Mouse (Mus musculus) Patski (cell line): Measurements from ENCODE around the gene Trim14. TPM values are rescaled to one million over a fixed set of nuclear protein-coding genes. Genes with fewer than 3 reads are reported as not detected.

Source experiments
- ATAC-seq: fragments of 100-300 bp; one replicate; pipeline ENCODE4 v1.8.0; 2021
- CTCF ChIA-PET: fragments of 350-600 bp; sonication (Branson Sonifier 250); formaldehyde crosslinking; loops from one replicate; lab custom pipeline; 2022; ENCODE audit warnings: inconsistent platforms; lab: Charles Lee
- POLR2A ChIA-PET: fragments of 350-600 bp; sonication (Branson Sonifier 250); formaldehyde crosslinking; loops from one replicate; lab custom pipeline; 2022; ENCODE audit warnings: antibody characterized with exemption, inconsistent platforms; lab: Charles Lee
- DNase-seq: peaks from one replicate; pipeline ENCODE4 v3.0.0-alpha.2; 2011; ENCODE audit warnings: low read depth, low spot score
- H3K27me3 ChIP-seq: fragments of 371-371 bp; one replicate; pipeline ENCODE4 v1.5.1; 2021
- CTCF ChIP-seq: fragments of 100-300 bp; IDR thresholded peaks from one replicate; pipeline ENCODE4 v1.5.1; 2021
- in situ Hi-C: fragments of 300-500 bp; cut with MboI; formaldehyde crosslinking; loops from 3 replicates; pipeline ENCODE4 v1.11.1; 2018; ENCODE audit warnings: low pct_unique_long_range_greater_than_20kb, mixed read lengths
- polyA plus RNA-seq: library from polyadenylated mRNA; unstranded; gene quantifications from one replicate; pipeline ENCODE4 v1.2.3, GENCODE M21; 2021

Gene Trim14
- polyA plus RNA-seq, 1 experiment from 2014 or later = 0.44 TPM

DNA sequence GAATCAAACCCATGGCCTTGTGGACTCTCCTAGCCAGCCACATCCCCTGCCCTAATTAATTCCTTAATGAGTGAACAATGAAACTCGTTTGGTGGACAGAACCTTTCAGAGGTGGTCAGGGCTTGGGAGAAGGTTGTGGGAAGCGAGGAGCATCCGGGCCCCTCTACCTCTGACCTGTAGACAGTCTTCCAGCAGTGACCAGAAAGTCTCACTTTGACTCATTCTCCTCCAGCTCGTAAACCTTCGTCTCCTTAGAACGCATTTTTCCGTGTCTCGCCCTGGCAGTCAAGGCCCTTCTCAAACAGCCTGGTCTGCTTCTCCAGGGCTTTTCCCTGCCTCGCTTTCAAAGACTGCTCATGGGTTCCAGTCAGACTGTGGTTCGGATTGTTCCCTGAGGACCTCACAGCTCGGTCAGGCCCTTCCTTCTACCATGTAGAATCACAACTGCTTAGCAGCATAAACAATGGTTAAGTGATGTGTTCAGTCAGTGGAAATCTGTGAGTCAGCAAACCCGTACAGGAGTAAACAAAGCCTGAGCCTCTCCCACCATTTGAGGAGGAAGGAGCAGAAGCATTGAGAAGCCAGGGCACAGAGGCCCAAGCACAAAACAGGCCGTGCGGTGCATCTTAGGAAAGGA lies 24.2 kb upstream of the Trim14 start:
- ChIA-PET POLR2A (no interaction called here), CTCF (no interaction called here)
- DNase-seq (peak; percentile 25), ATAC-seq (no peak)
- no peak for TF ChIP-seq CTCF
- in situ Hi-C loops = no loop called here
- H3K27me3 ChIP-seq = no peaks in the 10 kb centered on the region

DNA sequence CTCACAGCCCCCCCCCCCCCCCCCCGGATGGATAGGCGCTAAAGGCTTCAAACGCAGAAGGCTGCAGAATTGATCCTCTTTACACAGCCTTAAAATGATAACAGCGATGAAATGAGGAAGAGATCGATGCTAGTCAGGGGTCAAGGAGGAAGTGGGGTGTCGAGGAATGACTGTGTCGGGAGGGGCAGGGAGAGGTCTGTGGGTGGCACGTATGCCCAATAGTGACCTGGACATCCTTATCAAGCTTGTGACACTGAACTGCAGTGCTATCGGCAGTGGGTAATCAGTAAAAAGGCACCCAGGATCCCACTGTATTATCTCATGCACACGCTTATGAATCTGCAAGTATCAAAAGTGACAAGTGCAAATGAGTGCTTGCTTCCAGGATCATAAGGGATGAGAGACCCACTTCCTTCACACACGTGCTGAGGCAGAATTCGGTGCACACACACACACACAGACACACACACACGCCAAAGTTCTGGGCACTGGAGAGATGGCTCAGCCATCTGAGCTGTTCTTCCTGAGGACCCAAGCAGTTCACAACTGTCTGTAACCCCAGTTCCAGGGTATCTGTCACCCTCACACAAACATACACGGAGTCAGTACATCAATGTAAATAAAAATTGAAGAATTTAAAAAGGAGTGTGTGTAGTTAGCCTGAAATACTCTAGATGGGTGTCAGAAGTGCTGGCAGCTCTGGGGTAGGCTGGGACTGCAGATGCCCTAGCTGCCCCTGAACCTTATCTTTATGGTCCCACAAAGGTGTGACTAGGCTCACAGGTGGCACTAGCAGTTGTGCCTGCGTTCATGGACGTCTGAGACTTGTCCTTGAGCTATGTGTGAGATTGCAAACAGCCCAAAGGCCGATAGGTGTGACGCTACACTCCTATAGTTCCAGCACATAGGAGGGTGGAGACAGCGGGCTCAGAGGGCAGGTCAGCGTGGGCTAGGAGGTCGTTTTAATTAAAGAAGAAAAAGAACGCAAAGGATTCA lies 23.0 kb upstream of the Trim14 start:
- ChIA-PET CTCF (interaction anchor here (1.0 kb wide), 1 partner anchor 35 kb away, joined by 3 read pairs; no protein-coding TSS in a partner anchor), POLR2A (no interaction called here)
- DNase-seq (no peak), ATAC-seq (no peak)
- in situ Hi-C loops = loop anchor here (5.0 kb wide), 1 partner anchor 38 kb away; no protein-coding TSS in a partner anchor
- no peak for TF ChIP-seq CTCF
- H3K27me3 ChIP-seq = no peaks in the 10 kb centered on the region

DNA sequence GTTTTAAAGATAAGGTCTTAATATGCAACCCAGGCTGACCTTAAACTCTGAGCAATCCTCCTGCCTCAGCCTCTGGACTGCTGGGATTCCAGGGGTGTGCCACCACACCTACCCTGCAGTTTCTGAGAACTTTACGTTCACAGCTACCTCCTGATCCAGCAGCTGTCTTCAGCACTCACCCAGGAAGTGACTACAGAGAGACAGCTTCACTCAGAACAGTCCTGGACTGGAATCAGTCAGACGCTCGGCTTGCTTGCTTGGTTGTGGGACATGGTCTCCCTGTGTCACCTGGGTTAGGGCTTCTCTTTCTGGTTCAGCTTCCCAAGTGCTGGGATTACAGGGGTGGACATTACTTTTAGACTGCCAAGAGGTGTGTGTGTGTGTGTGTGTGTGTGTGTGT lies 21.0 kb upstream of the Trim14 start:
- DNase-seq (no peak), ATAC-seq (no peak)
- H3K27me3 ChIP-seq = no peaks in the 10 kb centered on the region
- in situ Hi-C loops = loop anchor here (5.0 kb wide), 1 partner anchor 40 kb away; no protein-coding TSS in a partner anchor
- CTCF ChIA-PET = no interaction called here
- no peak for TF ChIP-seq CTCF
- POLR2A ChIA-PET = no interaction called here

DNA sequence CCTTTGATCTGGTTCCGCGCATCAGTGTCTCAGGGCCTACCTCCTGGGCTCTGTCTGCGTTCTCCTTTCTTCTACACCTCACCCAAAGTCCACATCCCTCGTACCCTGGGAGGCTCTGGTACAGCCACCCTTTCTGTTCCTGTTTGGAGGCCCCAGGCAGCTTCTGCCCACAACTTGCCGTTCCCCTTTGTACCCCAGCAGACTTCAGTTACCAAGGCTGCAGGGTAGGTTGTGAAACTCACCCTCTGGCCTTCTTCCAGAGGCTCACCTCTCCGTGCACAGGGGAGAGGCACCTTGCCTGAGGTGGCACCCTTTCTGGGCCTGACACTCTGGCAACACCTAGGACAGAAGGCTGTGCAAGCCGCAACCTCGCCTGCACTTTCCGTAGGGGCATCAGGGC lies 19.8 kb upstream of the Trim14 start:
- DNase-seq (no peak), ATAC-seq (no peak)
- no peak for TF ChIP-seq CTCF
- POLR2A ChIA-PET = no interaction called here
- in situ Hi-C loops = loop anchor here (5.0 kb wide), 1 partner anchor 42 kb away; no protein-coding TSS in a partner anchor
- H3K27me3 ChIP-seq = no peaks in the 10 kb centered on the region
- CTCF ChIA-PET = no interaction called here

DNA sequence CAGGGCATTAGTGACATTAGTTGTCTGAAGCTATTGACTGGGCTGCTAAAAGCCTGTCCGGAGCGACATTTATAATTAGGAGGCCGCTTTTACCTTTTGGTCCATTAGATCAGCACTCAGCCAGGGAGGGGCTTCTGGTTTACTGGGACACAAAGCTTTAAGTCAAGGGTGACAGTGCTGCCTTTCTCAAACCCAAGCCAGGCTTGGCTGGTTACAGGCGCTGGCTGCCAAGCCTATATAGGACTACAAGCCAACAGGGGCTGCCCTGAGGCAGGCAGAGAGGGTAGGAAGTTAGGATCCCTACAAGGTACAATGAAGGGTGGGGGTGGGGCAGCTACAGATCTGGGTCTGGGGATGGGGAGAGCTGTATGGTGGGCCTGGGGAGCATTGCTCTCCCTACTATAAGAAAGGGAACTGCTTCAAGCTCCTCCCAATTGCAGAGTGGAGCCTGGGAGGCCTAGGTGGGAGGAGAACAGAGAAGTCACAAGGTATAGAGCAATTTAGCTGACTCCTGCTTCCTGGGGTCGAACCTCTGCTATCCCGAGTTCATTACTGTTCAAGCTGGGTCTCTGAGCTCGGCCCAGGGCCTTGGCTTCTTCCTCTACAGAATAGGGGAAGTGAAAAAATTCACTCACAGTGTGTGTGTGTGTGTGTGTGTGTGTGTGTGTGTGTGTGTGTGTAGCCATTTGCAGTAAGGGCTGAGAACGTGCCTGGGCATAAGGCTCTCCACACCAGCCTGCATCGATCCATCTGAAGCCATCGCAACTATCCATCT lies 18.5 kb upstream of the Trim14 start:
- CTCF ChIA-PET = no interaction called here
- in situ Hi-C loops = loop anchor here (5.0 kb wide), 1 partner anchor 43 kb away; no protein-coding TSS in a partner anchor
- no peak for DNase-seq
- no peak for ATAC-seq
- TF ChIP-seq CTCF = no peak
- POLR2A ChIA-PET = interaction anchor here (0.7 kb wide), 1 partner anchor 52 kb away, joined by 6 read pairs; no protein-coding TSS in a partner anchor
- H3K27me3 ChIP-seq = no peaks in the 10 kb centered on the region

DNA sequence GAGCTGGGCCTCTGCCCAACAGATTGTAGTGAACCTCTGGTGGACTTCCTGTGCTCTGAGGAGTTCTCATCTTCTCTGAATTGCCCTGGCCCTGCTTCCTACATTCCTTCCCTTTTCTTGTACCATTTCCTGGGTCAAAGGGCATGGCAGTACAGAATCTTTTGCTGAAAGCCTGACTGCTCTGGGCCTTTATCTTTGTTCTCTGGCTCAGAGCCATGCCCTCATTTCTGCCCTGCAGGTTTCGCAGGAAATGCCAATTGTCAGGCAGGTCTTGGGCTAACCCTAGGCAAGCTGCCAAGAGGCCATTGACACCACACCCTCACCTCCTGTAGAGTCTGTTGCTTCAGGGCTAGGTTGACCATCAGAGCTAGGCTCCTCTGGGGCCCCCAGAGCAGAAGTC lies 17.9 kb upstream of the Trim14 start:
- ATAC-seq = no peak
- no peak for DNase-seq
- CTCF ChIA-PET = no interaction called here

DNA sequence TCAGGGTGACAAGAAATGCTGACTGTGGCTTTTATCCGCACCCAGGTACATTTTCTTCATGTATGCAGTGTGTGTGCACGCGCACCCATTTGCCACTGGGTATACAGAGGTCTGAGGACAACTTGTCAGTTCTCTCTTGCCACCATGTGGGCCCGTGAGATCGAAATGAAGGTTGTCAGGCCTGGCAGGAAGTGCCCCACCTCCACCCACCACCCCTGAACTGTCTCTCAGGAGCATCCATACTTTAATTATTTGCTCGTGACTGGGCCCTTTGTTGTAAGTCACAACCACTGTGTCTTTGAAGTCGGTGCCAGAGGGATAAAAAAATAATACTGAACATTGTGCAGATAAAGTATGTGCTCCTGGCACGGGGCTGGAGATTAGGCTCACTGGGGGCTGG lies 14.5 kb upstream of the Trim14 start:
- in situ Hi-C loops = no loop called here
- POLR2A ChIA-PET = interaction anchor here (0.6 kb wide), 1 partner anchor 1944 kb away, joined by 4 read pairs; no protein-coding TSS in a partner anchor
- DNase-seq (no peak), ATAC-seq (no peak)
- TF ChIP-seq CTCF = no peak
- H3K27me3 ChIP-seq = no peaks in the 10 kb centered on the region
- CTCF ChIA-PET = no interaction called here

More for the DNA sequence above, 17.9 kb upstream of the Trim14 start:
- TF ChIP-seq CTCF = no peak
- in situ Hi-C loops = no loop called here
- POLR2A ChIA-PET = interaction anchor here (0.7 kb wide), 1 partner anchor 52 kb away, joined by 6 read pairs; no protein-coding TSS in a partner anchor
- H3K27me3 ChIP-seq = no peaks in the 10 kb centered on the region

DNA sequence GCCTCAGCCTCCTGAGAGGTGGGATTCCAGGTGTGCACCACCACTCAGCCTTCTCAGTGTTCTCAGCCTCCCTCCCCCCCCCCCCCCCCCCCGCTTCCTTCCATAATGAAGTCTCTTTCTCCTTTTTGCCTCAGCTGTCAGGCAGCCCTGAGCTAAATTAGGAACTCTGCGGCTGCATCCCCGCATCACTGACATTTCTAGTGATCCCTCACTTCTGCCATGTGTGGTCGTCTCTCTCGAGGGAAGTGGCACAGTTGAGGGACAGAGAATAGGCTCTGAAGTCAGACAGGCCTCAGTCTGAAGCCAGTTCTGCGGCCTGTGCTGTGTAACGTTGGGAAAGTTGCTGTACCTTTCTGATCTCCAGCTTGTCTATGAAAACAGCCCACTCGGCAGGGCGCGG lies 14.0 kb upstream of the Trim14 start:
- CTCF ChIA-PET = no interaction called here
- POLR2A ChIA-PET = interaction anchor here (0.6 kb wide), 1 partner anchor 1945 kb away, joined by 4 read pairs; no protein-coding TSS in a partner anchor
- no peak for DNase-seq
- no peaks in the 10 kb centered on the region for H3K27me3 ChIP-seq
- in situ Hi-C loops = no loop called here
- no peak for ATAC-seq
- no peak for TF ChIP-seq CTCF

DNA sequence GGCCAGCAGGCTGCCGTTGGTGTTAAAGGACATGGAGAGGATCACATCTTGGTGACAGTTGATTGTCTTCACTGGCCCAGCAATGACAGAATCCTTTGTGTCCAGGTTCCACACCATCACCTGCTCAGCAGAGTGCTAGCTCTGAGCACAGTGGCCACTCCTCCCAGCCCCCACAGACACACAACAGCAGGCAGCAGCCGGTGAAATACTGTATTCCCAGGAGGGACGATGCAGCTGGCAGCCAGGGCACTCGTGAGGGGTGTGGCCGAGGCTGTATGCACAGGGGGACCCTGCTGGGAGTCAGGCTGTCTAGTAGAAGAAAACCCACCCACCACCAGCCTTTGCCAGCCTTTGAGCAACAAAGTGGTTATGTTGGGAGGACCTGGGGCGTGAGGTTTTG lies 10.8 kb upstream of the Trim14 start:
- DNase-seq (no peak), ATAC-seq (no peak)
- no peaks in the 10 kb centered on the region for H3K27me3 ChIP-seq
- CTCF ChIA-PET = no interaction called here
- in situ Hi-C loops = no loop called here
- no peak for TF ChIP-seq CTCF
- POLR2A ChIA-PET = no interaction called here

DNA sequence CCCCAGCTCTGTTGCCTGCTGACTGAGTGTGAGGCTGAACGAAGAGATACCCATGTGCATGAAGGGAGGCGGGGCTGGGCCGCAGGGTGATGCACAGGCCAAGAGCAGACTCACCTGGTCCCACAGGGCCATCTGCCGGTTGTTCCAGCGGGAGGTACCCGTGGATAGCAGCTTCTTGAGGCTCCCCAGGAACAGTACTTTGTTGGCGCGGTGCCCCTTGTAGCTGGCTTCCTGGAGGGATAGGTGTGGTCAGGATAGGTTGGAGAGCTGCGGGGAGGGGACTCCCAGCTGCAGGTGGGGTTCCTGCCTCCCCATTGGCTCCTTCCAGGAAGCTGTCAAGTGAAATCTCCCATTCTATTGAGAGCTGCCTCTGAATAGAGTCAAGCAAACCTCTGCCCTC lies 9.6 kb upstream of the Trim14 start:
- in situ Hi-C loops = no loop called here
- H3K27me3 ChIP-seq = no peaks in the 10 kb centered on the region
- no peak for ATAC-seq
- CTCF ChIA-PET = no interaction called here
- POLR2A ChIA-PET = no interaction called here
- TF ChIP-seq CTCF = no peak
- DNase-seq = no peak
